Mouse (Mus musculus) liver, embryonic 14.5 days (tissue): ENCODE data around the gene Kansl2. TPM values are rescaled to one million over a fixed set of nuclear protein-coding genes. Genes with fewer than 3 reads are reported as not detected.

Source experiments
- ATAC-seq: fragments of 200-750 bp; cut with Nextera tagmentation; 2 replicates; pipeline ENCODE4 v1.8.0; 2017; ENCODE audit warnings: moderate number of reproducible peaks, mild to moderate bottlenecking, moderate library complexity; ENCODE audit not compliant: insufficient read depth
- DNase-seq, 3 experiments: peaks; one replicate each; pipeline ENCODE4 v3.0.0-alpha.2; 2012 to 2013; ENCODE audit warnings: low read depth in 3 of 3, low spot score in 3 of 3
- H3K27ac ChIP-seq: fragments of 300-500 bp; sonication (generic); 2 replicates; pipeline ENCODE4 v1.5.1; 2014; ENCODE audit warnings: moderate library complexity, mild to moderate bottlenecking, control low read depth, inconsistent platforms
- H3K27me3 ChIP-seq: fragments of 300-500 bp; sonication (generic); 2 replicates; pipeline ENCODE4 v1.6.1; 2014; ENCODE audit warnings: mild to moderate bottlenecking, low read length, moderate library complexity; ENCODE audit not compliant: control insufficient read depth, insufficient read depth
- H3K36me3 ChIP-seq: fragments of 300-500 bp; sonication (generic); replicated peaks from 2 replicates; pipeline ENCODE4 v1.6.1; 2014; ENCODE audit warnings: low read depth; ENCODE audit not compliant: control insufficient read depth, insufficient read depth
- H3K4me1 ChIP-seq, 2 experiments: fragments of 200-500 bp in 1 of 2; fragments of 300-500 bp in 1 of 2; sonication (generic) in 1 of 2; replicated peaks; 2 replicates each; pipeline ENCODE4 v1.6.1; 2012 to 2014; ENCODE audit warnings: antibody characterized with exemption in 1 of 2, inconsistent platforms in 1 of 2, low read length in 1 of 2; ENCODE audit not compliant: control insufficient read depth in 2 of 2, insufficient read depth in 2 of 2
- H3K4me2 ChIP-seq: fragments of 300-500 bp; sonication (generic); 2 replicates; pipeline ENCODE4 v1.6.1; 2014; ENCODE audit warnings: low read depth, mild to moderate bottlenecking, control low read depth, moderate library complexity
- H3K4me3 ChIP-seq, 2 experiments: fragments of 200-500 bp in 1 of 2; fragments of 300-500 bp in 1 of 2; sonication (generic) in 1 of 2; 2 replicates each; pipeline ENCODE4 v1.5.1; 2012 to 2014; ENCODE audit warnings: low read depth in 2 of 2, low read length in 2 of 2, mild to moderate bottlenecking in 2 of 2, control low read depth in 1 of 2, inconsistent platforms in 1 of 2, moderate library complexity in 1 of 2; ENCODE audit not compliant: insufficient read depth in 1 of 2
- H3K9ac ChIP-seq: fragments of 300-500 bp; sonication (generic); replicated peaks from 2 replicates; pipeline ENCODE4 v1.6.1; 2014; ENCODE audit warnings: mild to moderate bottlenecking, control low read depth, moderate library complexity
- H3K9me3 ChIP-seq: fragments of 300-500 bp; sonication (generic); 2 replicates; pipeline ENCODE4 v1.6.1; 2016; ENCODE audit warnings: low read length, mixed read lengths; ENCODE audit not compliant: control insufficient read depth
- CTCF ChIP-seq: IDR thresholded peaks from 2 replicates; pipeline ENCODE4 v1.5.1; 2016; ENCODE audit warnings: antibody characterized with exemption, low read depth, control low read depth
- EP300 ChIP-seq: IDR thresholded peaks from 2 replicates; pipeline ENCODE4 v1.6.1; 2016; ENCODE audit warnings: antibody characterized with exemption, low read depth
- WGBS: fragments of 180-500 bp; shearing (Covaris S2); extraction: QIAGEN DNeasy Blood & Tissue Kit; methylation state at CpG from one replicate; pipeline ENCODE4 v1.1.7; 2014; ENCODE audit not compliant: insufficient replicate concordance; 5-methylcytosine and 5-hydroxymethylcytosine counted together
- polyA plus RNA-seq, 2 experiments: library from polyadenylated mRNA; depleted of rRNA in 1 of 2; stranded (reverse) in 1 of 2; unstranded in 1 of 2; fragments of >200 nt; fragmentation: Nextera tagmentation in 1 of 2; extraction: Ambion mirVana in 1 of 2; gene quantifications; 2 replicates each; pipeline versions ENCODE4 v1.2.1 to v1.2.3; 2012 to 2014

Kansl2 gene
- polyA plus RNA-seq, 2 experiments, result 21.7 to 31.1 TPM

DNA sequence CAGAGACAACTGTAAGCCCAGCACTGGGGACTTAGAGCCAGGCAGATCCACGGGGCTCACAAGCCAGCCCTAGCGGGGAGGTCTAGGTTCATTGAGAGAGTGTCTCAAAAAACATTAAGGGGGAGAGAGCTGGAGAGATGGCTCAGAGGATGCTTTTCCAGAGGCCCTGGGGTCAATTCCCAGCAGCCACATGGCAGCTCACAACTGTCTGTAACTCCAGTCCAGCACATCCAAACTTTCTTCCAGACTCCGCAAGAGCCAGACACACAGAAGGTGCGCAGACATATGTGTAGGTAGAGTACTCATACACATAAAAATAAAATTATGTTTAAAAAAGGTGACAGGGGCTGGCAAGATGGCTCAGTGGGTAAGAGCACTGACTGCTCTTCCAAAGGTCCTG lies 39.2 kb upstream of the Kansl2 start:
- H3K4me3 ChIP-seq, result no peak overlapping the region
- no peak for TF ChIP-seq EP300
- TF ChIP-seq CTCF, result no peak
- no peaks in the 10 kb centered on the region for H3K9me3 ChIP-seq
- no peak overlapping the region for H3K27ac ChIP-seq
- H3K4me1 ChIP-seq, result peaks cover 7% of the 10 kb centered on the region in 2 experiments; a peak in 3 of 4 replicates
- no peak for ATAC-seq
- no peaks in the 10 kb centered on the region for H3K27me3 ChIP-seq
- H3K36me3 ChIP-seq, result no peaks in the 10 kb centered on the region
- WGBS, result 75% methylated on average over 4 of the region's 4 CpGs
- H3K4me2 ChIP-seq, result no peak overlapping the region
- no peak for DNase-seq
- H3K9ac ChIP-seq, result no peak overlapping the region

DNA sequence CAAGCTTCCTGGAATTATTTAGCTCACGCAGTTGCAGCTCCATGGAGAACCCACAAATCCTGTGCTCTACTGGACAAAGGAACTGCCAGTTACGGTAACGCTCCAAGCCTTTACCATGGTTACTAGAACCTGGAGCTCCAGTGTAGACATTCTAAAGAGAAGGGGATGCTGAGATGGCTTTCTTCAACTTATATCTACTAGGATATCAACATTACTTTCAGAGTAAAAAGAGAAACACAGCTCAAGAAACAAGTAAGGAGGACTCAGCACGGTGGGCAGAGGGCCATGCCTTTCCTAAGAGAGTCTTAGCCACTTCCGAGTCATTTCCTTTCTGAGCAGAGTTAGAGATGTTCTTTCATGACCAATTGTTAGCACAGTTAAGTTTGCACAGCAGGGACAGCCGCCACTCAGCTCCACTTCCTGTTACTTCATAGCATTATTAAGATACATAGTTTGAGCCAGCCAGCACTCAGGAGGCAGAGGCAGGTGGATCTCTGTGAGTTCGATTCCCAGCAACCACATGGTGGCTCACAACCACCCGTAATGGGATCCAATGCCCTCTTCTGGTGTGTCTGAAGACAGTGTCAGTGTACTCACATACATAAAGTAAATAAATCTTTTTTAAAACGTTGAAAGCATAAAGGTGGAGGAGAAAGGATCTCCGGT lies 36.9 kb upstream of the Kansl2 start, which contains the start of the genes Ccnt1 and 4930415O20Rik:
Gene Ccnt1, minus strand, starts transcription at position 51 of the 666 bp plus-strand sequence.
Gene 4930415O20Rik, plus strand, starts transcription at position 132 of the 666 bp plus-strand sequence.
- no peak for ATAC-seq
- Histone ChIP-seq H3K9ac (no peak within 1 kb of the TSS), H3K27me3 (no peaks in the 10 kb centered on the region), H3K4me3 (no peak within 1 kb of the TSS), H3K36me3 (peaks cover under 1% of the 10 kb centered on the region; the same call in 1 of the 2 replicates), H3K4me1 (peaks cover 8 to 11% of the 10 kb centered on the region in 2 experiments), H3K9me3 (no peaks in the 10 kb centered on the region), H3K4me2 (no peak within 1 kb of the TSS), H3K27ac (no peak within 1 kb of the TSS)
- WGBS, result 58% methylated on average over 10 of the region's 10 CpGs
- no peak for TF ChIP-seq EP300
- TF ChIP-seq CTCF, result no peak
- no peak for DNase-seq

DNA sequence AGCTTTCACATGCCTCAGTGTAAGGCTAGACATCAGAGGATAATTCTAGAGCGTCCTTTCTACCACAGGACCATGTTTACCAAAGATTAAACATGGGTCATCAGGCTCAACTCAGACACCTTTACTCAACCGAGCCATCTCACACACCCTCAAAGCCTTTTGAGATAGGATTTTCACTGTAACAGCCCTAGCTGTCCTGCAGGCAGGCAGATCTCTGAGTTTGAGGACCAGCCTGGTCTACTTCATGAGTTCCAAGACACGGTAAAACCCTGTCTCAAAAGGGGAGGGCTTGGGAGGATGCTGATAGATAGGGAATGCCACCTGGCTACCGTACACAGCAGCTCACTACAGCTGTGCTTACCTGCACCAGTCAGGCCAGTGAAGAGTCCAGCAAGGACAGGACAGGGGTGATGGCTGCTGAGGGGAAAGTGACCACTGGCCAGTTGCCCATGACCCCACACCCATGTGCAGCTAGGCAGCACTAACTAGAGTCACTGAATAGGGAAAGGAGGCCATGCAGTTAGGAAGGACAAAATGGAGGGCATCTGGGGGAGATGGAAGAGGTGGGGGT lies 35.8 kb upstream of the Kansl2 start:
- WGBS, result 62% methylated on average over 4 of the region's 4 CpGs
- no peak for TF ChIP-seq EP300
- TF ChIP-seq CTCF, result no peak
- Histone ChIP-seq H3K9me3 (no peaks in the 10 kb centered on the region), H3K4me3 (no peak overlapping the region), H3K27me3 (no peaks in the 10 kb centered on the region), H3K4me1 (peaks cover 18 to 19% of the 10 kb centered on the region in 2 experiments), H3K9ac (no peak overlapping the region), H3K4me2 (no peak overlapping the region), H3K36me3 (peaks cover 11% of the 10 kb centered on the region), H3K27ac (no peak overlapping the region)
- ATAC-seq (no peak), DNase-seq (no peak)

DNA sequence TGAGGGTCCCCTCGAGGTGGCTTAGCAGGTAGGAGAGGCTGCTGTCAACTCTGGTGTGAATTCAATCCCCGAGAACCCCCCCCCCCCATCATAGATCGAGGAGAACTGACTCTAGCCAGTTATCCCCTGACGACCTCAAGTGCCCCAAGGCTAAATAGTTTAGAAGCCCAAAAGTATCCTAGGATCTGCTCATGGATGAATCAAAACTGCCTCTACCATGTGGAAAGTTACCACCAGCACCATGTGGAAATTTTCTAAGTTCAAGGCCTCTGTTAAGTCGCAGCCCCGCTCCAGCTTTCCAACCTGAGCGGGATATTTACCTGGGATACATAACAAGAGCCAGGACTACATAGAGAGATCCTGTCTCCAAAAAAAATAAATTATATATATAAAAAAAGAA lies 35.2 kb upstream of the Kansl2 start:
- DNase-seq (no peak), ATAC-seq (no peak)
- H3K9me3 ChIP-seq, result no peaks in the 10 kb centered on the region
- H3K4me1 ChIP-seq, result peaks cover 18 to 19% of the 10 kb centered on the region in 2 experiments
- peak overlapping the region; percentile 93 for H3K4me2 ChIP-seq
- TF ChIP-seq CTCF (no peak), EP300 (no peak)
- peak overlapping the region; percentile 89 for H3K9ac ChIP-seq
- H3K4me3 ChIP-seq, result peak overlapping the region; percentile 79 to 97; a peak in 3 of 4 replicates
- H3K27me3 ChIP-seq, result no peaks in the 10 kb centered on the region
- no peak overlapping the region for H3K27ac ChIP-seq
- H3K36me3 ChIP-seq, result peaks cover 16% of the 10 kb centered on the region
- 64% methylated on average over 7 of the region's 7 CpGs for WGBS
